Mouse (Mus musculus): ENCODE data around the gene Stxbp6. TPM values are rescaled to one million over a fixed set of nuclear protein-coding genes. Genes with fewer than 3 reads are reported as not detected.
A peak's percentile ranks its signal among the peaks of the same experiment; 100 is the strongest.

The Stxbp6 gene
- total RNA-seq, 2 experiments from 2014 or later, result 9.5 to 11.8 TPM

GRCm38 (mm10) chr12:45001996-45002395, 72.5 kb downstream of the Stxbp6 start:
- no peak for DNase-seq (ENCODE audit: low spot score in 2 of 2)

DNA sequence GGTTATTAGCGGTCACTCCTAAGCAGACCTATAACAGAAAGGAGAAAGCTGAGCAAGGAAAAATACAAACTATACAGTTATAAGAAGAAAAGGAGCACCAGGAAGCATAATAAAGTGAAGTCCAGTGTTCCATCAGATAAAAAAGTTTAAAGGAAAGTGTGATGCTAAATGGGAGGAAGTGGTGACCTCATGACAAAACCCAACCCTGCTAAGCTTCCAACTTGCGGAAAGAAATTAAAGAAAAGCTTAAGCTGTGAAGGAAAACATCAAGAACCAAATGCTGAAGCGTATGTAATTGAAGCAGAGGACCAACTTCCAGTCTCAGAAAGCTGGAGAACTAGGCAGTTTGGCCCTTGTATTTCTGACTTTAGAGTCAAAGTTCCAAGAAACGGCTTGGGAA, 77.1 kb downstream of the Stxbp6 start:
- no peak for DNase-seq (ENCODE audit: low spot score in 2 of 2)

- no peak for DNase-seq (ENCODE audit: low spot score in 2 of 2)
Observed at GRCm38 (mm10) chr12:44996897-44997296, 77.6 kb downstream of the Stxbp6 start.

DNA sequence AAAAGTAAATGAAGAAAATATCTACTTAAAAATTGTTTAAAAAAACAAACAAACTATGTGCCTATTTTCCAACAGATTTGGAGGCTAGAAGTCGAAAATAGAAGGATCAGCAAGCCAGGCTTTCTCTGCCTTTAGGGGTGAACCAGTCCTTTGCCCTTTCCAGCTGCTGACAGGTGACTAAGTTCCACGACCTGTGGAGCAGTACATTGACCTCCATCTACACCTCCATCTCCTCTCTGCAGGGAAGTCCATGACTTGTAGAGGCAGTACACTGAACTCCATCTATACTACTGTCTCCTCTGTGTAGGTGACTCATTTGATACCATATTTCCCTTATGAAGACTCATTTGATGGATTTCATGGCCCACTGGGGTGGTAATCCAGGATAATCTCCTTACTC, 78.2 kb downstream of the Stxbp6 start:
- no peak for DNase-seq (ENCODE audit: low spot score in 2 of 2)

- DNase-seq (ENCODE audit: low spot score in 2 of 2), result no peak
Observed at GRCm38 (mm10) chr12:44993391-44993790, 81.1 kb downstream of the Stxbp6 start.

DNA sequence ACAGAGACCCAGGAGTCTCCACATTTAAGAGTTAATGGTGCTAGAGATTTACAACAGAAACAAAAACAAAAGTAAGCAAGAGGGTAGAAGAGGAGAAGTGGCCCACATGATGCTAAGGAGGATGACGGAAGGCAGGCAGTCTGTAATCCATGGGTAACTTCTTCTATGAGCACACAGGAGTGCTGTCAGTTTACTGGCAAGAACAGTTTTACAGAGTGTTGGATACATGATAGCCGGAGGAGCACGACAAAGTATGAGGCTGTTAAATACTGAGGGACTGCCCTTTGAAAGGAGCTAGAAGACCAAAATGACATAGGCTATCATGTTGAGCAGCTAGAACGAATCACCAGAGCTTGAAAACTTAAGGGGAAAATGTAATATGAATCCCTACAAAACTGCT, 81.7 kb downstream of the Stxbp6 start:
- no peak for DNase-seq (ENCODE audit: low spot score in 2 of 2)

DNA sequence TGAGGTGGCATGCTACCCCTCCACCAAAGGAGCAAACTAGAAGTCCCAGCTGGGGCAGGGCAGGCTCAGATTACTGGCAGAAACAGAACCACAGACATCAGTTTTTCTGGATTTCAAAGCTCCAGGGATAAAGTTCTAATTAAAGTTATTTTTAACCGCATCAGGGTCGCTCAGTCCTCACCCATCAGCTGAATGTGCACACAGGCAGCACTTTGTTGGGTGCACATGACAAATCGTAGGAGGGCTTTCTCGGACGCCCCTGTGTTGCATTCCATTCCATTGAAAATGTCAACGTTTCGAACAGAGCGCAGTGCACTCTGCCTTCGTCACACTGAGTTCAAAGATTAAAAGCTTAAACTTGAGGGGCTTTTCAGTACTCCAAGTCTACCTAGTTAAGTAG, 84.1 kb downstream of the Stxbp6 start:
- no peak for DNase-seq (ENCODE audit: low spot score in 2 of 2)

- DNase-seq (ENCODE audit: low spot score in 2 of 2), result no peak
Observed at GRCm38 (mm10) chr12:44989011-44989410, 85.5 kb downstream of the Stxbp6 start.

- no peak for DNase-seq (ENCODE audit: low spot score in 2 of 2)
Observed at GRCm38 (mm10) chr12:44987762-44988161, 86.7 kb downstream of the Stxbp6 start.

GRCm38 (mm10) chr12:44979316-44979848, 95.1 kb downstream of the Stxbp6 start:
- DNase-seq (ENCODE audit: low spot score in 2 of 2), result no peak

- no peak for DNase-seq (ENCODE audit: low spot score in 2 of 2)
Observed at GRCm38 (mm10) chr12:44975266-44975665, 99.2 kb downstream of the Stxbp6 start.

- DNase-seq (ENCODE audit: low spot score in 2 of 2), result no peak
Observed at GRCm38 (mm10) chr12:44971477-44971876, 103.0 kb downstream of the Stxbp6 start.

DNA sequence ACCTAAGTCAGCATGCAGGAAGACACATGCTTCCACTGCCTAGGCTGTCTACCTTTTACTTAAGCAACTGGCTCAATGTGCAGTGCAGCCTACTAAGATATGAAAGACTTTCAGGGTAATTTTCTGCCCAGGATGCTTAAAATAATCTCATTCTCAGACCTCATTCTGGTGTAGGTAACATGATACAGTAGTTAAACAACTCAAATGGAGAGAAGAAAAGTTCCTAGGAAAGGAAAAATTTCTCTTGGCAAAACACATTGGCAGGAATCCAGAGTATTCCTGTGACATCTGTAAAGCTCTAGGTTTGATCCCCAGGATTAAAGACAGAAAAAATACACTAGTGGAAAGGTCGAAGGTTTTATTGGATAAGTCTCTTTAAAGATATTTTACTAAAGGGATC, 107.1 kb downstream of the Stxbp6 start:
- no peak for DNase-seq (ENCODE audit: low spot score in 2 of 2)

GRCm38 (mm10) chr12:44957474-44957873, 117.0 kb downstream of the Stxbp6 start:
- no peak for DNase-seq (ENCODE audit: low spot score in 2 of 2)

- no peak for DNase-seq (ENCODE audit: low spot score in 2 of 2)
Observed at GRCm38 (mm10) chr12:44953121-44953520, 121.4 kb downstream of the Stxbp6 start.

DNA sequence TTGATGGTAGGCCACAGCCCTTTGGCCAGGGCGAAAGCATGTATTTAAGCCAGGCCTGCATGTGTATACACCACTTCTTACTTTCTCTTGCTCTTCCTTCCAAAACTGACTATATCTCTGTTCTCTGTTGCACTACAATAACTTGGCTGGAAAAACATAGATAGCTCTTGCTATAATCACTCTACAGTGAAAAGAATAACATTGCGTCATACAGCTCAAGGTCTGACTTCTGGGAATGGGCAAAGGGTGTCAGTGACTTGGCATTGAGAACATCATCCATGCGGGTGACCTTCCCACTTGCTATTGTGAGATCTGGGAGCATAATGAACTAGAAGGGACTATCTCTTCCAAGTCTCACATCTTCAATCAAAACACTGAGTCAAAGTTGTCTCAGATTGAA, 122.4 kb downstream of the Stxbp6 start:
- peak in 1 of 2 experiments; percentile 14 for DNase-seq (ENCODE audit: low spot score in 2 of 2)

DNA sequence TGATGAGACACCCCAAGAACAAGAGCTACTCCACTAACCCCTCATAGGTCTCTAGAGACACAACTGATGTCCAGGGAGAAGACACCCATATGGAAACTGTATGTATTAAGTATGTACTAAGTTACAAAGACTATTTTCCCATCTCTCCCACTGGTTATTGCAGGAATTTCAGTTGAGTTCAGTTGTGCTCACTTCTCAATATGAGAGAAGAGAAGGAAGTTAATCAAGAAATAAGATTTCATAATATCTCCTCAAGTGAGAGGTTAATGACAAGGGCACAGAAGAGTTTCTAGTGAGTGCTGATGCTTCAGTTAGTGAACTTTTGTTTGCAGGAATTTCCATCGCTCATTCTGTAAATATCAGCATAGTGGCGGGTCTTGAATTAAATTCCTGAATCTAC, 124.0 kb downstream of the Stxbp6 start:
- DNase-seq (ENCODE audit: low spot score in 2 of 2), result no peak

DNA sequence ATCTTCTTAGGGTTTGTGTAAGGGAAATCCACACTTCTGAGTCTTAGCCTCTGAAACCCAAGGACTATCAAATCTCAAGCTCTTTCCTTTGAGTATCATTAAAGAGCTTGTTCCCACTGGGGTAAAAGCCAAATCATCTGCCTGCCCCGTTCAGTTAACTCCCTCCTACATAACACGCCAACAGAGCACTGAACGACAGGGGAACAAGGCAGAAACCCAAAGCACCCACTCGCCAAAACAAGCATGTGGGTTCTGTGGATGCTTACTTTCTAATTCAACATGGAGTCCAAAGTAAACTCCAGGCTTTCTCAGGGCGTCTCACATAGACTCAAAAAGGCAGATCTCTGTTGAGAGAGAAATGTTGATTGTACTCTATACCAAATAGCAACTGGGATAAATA, 126.7 kb downstream of the Stxbp6 start:
- no peak for DNase-seq (ENCODE audit: low spot score in 2 of 2)

DNA sequence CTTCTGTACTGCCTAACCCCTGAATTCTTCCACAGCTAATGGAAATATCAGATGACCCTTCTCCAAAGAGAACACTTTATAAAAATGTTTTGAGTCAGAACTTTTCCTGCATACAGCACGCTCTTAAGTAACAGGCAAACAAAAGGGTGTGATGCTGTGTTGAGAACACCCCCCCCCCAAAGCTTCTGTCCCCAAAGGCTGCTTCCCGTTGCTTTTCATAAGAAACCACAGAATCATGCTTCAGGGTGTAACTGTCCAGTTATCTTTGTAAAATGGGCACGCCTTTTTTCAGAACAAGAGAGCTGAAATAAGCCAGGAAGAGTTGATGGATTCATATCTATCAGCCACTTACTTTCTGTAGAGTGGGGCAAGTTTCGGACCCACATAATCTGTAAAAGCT, 134.2 kb downstream of the Stxbp6 start:
- DNase-seq (ENCODE audit: low spot score in 2 of 2), result no peak

GRCm38 (mm10) chr12:44939106-44939505, 135.4 kb downstream of the Stxbp6 start:
- no peak for DNase-seq (ENCODE audit: low spot score in 2 of 2)

- no peak for DNase-seq (ENCODE audit: low spot score in 2 of 2)
Observed at GRCm38 (mm10) chr12:44932954-44933353, 141.6 kb downstream of the Stxbp6 start.

- DNase-seq (ENCODE audit: low spot score in 2 of 2), result no peak
Observed at GRCm38 (mm10) chr12:44931716-44932115, 142.8 kb downstream of the Stxbp6 start.

- DNase-seq (ENCODE audit: low spot score in 2 of 2), result no peak
Observed at GRCm38 (mm10) chr12:44928456-44928855, 146.1 kb downstream of the Stxbp6 start.

GRCm38 (mm10) chr12:44925901-44926300, 148.6 kb downstream of the Stxbp6 start:
- no peak for DNase-seq (ENCODE audit: low spot score in 2 of 2)
